Mouse (Mus musculus) common myeloid progenitor, adult 5-6 weeks (primary cell): ENCODE measurements around the gene Alg9. TPM values are rescaled to one million over a fixed set of nuclear protein-coding genes. Genes with fewer than 3 reads are reported as not detected.

Experiments
- ATAC-seq: replicated peaks from 2 replicates; pipeline ENCODE4 v1.8.0; 2016; ENCODE audit warnings: low read depth, mild to moderate bottlenecking, moderate TSS enrichment, inconsistent platforms; ENCODE audit not compliant: poor library complexity, severe bottlenecking
- total RNA-seq: library from RNA; stranded (forward); fragments of 200-1000, 187-1606 nt; gene quantifications from 2 replicates; pipeline ENCODE4 v1.2.3, GENCODE M21; 2017

Gene Alg9
- 21.2 and 23.3 TPM in 2 replicates for total RNA-seq

GRCm38 (mm10) chr9:50774991-50775612, at the start of gene Alg9, which contains the start of gene 1110032A03Rik:
TSS of gene Alg9 (plus strand) at chr9:50775019.
TSS of gene 1110032A03Rik (minus strand) at chr9:50775520.
- ATAC-seq = peak; percentile 64

- ATAC-seq = no peak
Observed at GRCm38 (mm10) chr9:50725921-50726590, 48.8 kb upstream of the Alg9 start.

GRCm38 (mm10) chr9:50727171-50727924, 47.5 kb upstream of the Alg9 start:
- no peak for ATAC-seq

- ATAC-seq = peak; percentile 71
Observed at GRCm38 (mm10) chr9:50727925-50728651, 46.7 kb upstream of the Alg9 start.

- ATAC-seq = no peak; the same call in 1 of the 2 replicates
Observed at GRCm38 (mm10) chr9:50729600-50729999, 45.2 kb upstream of the Alg9 start.

- no peak for ATAC-seq
Observed at GRCm38 (mm10) chr9:50732560-50732959, 42.3 kb upstream of the Alg9 start.

- ATAC-seq = 0 out of 2 replicates have a peak, but pooled peaks have one; percentile 45
Observed at GRCm38 (mm10) chr9:50734989-50735388, 39.8 kb upstream of the Alg9 start.

- peak; percentile 98 for ATAC-seq
Observed at GRCm38 (mm10) chr9:50738914-50739870, 35.6 kb upstream of the Alg9 start, which contains the start of gene Dixdc1. TSS of gene Dixdc1 (minus strand) at chr9:50739517.

- ATAC-seq = no peak
Observed at GRCm38 (mm10) chr9:50740867-50741784, 33.7 kb upstream of the Alg9 start.

- no peak for ATAC-seq
Observed at GRCm38 (mm10) chr9:50742261-50742660, 32.6 kb upstream of the Alg9 start.

GRCm38 (mm10) chr9:50742744-50743143, 32.1 kb upstream of the Alg9 start:
- no peak for ATAC-seq

GRCm38 (mm10) chr9:50745806-50746205, 29.0 kb upstream of the Alg9 start:
- ATAC-seq = no peak

- ATAC-seq = no peak
Observed at GRCm38 (mm10) chr9:50746214-50746677, 28.6 kb upstream of the Alg9 start, which contains the start of gene 2310030G06Rik. TSS of gene 2310030G06Rik (minus strand) at chr9:50746536.

GRCm38 (mm10) chr9:50750706-50751105, 24.1 kb upstream of the Alg9 start:
- no peak for ATAC-seq

- ATAC-seq = no peak
Observed at GRCm38 (mm10) chr9:50751323-50751722, 23.5 kb upstream of the Alg9 start, which contains the start of gene Cryab. TSS of gene Cryab (plus strand) at chr9:50751325.

- no peak for ATAC-seq
Observed at GRCm38 (mm10) chr9:50752054-50752602, 22.7 kb upstream of the Alg9 start, which contains the start of gene Hspb2. TSS of gene Hspb2 (minus strand) at chr9:50752354.
